Mouse (Mus musculus): ENCODE data around the gene Prr13. TPM values are rescaled to one million over a fixed set of nuclear protein-coding genes. Genes with fewer than 3 reads are reported as not detected.
A peak's percentile ranks its signal among the peaks of the same experiment; 100 is the strongest.

The Prr13 gene
- polyA plus RNA-seq, 1 experiment from 2014 or later = 90.9 TPM

- Histone ChIP-seq H3K4me3 (no peak overlapping the region), H3K9me3 (replicated peaks) (no peaks in the 10 kb centered on the region), H3K36me3 (ENCODE audit: poor library complexity, severe bottlenecking) (peaks cover 94% of the 10 kb centered on the region), H3K27me3 (no peaks in the 10 kb centered on the region), H3K27ac (no peak overlapping the region), H3K9ac (no peak overlapping the region), H3K4me1 (no peaks in the 10 kb centered on the region), H3K4me2 (no peak overlapping the region)
- ATAC-seq = no peak
- WGBS = 72% methylated on average over 3 of the region's 3 CpGs
Observed at GRCm38 (mm10) chr15:102499370-102499769, 40.5 kb downstream of the Prr13 start.

DNA sequence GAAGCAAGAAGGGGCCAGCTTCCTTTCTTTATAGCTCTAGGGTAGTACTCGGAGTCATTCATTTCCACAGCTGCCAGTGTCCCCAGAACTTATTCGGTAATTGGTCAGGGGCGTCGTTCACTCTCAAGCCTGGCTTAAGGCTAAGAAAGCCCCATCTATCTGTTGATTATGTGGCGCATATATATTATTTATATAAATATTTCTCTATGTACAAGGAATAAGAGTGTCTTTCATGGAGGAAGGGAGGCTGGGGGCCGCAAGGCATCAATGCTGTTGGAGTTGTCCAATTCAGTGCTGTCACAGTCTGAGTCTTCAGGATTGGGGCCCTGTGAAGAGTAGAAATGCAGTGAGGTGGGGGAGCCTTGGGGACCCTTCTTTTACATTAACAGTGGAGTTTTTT lies 41.0 kb downstream of the Prr13 start:
- Histone ChIP-seq H3K4me1 (no peaks in the 10 kb centered on the region), H3K27me3 (no peaks in the 10 kb centered on the region), H3K4me2 (no peak overlapping the region), H3K9ac (no peak overlapping the region), H3K4me3 (no peak overlapping the region), H3K36me3 (ENCODE audit: poor library complexity, severe bottlenecking) (peaks cover 94% of the 10 kb centered on the region), H3K27ac (no peak overlapping the region), H3K9me3 (replicated peaks) (no peaks in the 10 kb centered on the region)
- 91% methylated on average over 6 of the region's 6 CpGs for WGBS
- ATAC-seq = no peak

DNA sequence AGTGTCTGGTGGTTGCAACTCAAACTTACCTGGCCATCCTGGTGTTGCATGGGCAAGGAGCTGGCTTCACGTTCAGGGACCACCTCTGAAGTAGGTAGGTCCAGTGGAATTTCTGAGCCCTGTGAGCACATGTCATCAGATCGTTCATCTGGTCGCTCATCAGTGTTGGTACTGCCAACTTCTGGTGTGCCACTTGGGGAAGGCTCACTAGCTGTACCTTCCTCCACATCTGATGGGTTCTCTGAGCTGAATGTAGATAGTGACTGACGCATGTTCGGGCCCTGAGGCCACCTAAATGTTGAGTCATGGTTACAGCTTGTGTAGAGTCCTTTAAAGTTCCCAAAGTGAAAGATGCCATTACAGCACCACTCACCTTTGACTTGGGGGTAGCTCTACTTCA lies 41.7 kb downstream of the Prr13 start:
- H3K4me1 ChIP-seq = no peaks in the 10 kb centered on the region

DNA sequence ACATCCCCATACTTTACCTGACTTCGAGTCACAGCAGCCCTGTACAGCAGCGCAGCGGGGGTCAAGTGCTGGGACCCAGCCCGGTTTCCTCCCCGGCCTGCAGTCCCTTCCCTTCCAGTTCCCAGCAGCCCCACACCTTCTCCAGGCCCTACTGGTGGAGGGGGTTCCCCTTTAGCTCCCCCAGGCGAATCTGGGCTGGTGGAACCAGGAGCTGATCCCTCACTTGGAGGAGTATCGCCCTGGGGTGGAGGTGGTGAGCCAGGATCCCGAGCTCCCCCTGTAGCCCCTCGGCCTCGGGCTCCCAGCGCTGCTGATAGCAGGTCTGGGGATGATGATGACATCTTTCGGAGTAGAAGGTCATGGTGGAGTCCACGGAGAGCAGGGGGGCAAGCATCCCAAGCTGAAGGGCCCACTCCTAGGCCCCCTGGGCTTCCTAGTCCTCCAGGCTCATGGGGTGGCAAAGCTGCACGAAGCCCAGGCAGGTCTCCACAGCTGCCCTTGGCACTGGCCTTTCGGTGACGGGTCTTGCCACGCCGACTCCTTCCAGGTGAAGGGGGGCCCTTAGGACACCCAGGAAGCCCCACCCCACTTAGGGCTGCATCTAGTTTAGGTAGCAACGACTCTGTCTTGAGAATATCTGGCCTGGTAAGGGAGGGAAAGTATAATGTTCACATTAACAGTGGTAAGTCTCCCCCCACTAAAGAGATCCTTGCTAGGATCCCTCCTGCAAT lies 42.4 kb downstream of the Prr13 start:
- WGBS = 87% methylated on average over 19 of the region's 19 CpGs
- Histone ChIP-seq H3K9me3 (replicated peaks) (no peaks in the 10 kb centered on the region), H3K36me3 (ENCODE audit: poor library complexity, severe bottlenecking) (peaks cover 91% of the 10 kb centered on the region), H3K4me1 (no peaks in the 10 kb centered on the region), H3K27ac (no peak overlapping the region), H3K9ac (no peak overlapping the region), H3K4me3 (no peak overlapping the region), H3K27me3 (no peaks in the 10 kb centered on the region), H3K4me2 (no peak overlapping the region)
- ATAC-seq = peak; percentile 6; the same call in 1 of the 2 replicates

More for the DNA sequence above, 41.7 kb downstream of the Prr13 start:
- Histone ChIP-seq H3K9ac (no peak overlapping the region), H3K27ac (no peak overlapping the region), H3K4me3 (no peak overlapping the region), H3K9me3 (replicated peaks) (no peaks in the 10 kb centered on the region), H3K36me3 (ENCODE audit: poor library complexity, severe bottlenecking) (peaks cover 94% of the 10 kb centered on the region), H3K27me3 (no peaks in the 10 kb centered on the region), H3K4me2 (no peak overlapping the region)
- 91% methylated on average over 5 of the region's 5 CpGs for WGBS
- no peak for ATAC-seq

- WGBS = 82% methylated on average over 9 of the region's 9 CpGs
- no peak for ATAC-seq
- no peaks in the 10 kb centered on the region for H3K27me3 ChIP-seq
Observed at GRCm38 (mm10) chr15:102502254-102502840, 43.5 kb downstream of the Prr13 start.

GRCm38 (mm10) chr15:102503447-102503846 lies 44.6 kb downstream of the Prr13 start, which contains the start of gene Gm10337:
TSS of gene Gm10337 (plus strand) at chr15:102503722.
- no peak for ATAC-seq
- 87% methylated on average over 1 of the region's 1 CpGs for WGBS
- H3K9ac ChIP-seq = no peak within 1 kb of the TSS
- no peaks in the 10 kb centered on the region for H3K9me3 ChIP-seq (replicated peaks)
- H3K4me1 ChIP-seq = no peaks in the 10 kb centered on the region
- H3K36me3 ChIP-seq (ENCODE audit: poor library complexity, severe bottlenecking) = peaks cover 79% of the 10 kb centered on the region
- H3K27ac ChIP-seq = no peak within 1 kb of the TSS
- no peaks in the 10 kb centered on the region for H3K27me3 ChIP-seq
- H3K4me3 ChIP-seq = no peak within 1 kb of the TSS
- H3K4me2 ChIP-seq = no peak within 1 kb of the TSS

More at GRCm38 (mm10) chr15:102502254-102502840, 43.5 kb downstream of the Prr13 start:
- H3K9ac ChIP-seq = no peak overlapping the region
- H3K27ac ChIP-seq = no peak overlapping the region
- H3K36me3 ChIP-seq (ENCODE audit: poor library complexity, severe bottlenecking) = peaks cover 86% of the 10 kb centered on the region
- H3K9me3 ChIP-seq (replicated peaks) = no peaks in the 10 kb centered on the region
- no peaks in the 10 kb centered on the region for H3K4me1 ChIP-seq
- H3K4me2 ChIP-seq = no peak overlapping the region
- no peak overlapping the region for H3K4me3 ChIP-seq

DNA sequence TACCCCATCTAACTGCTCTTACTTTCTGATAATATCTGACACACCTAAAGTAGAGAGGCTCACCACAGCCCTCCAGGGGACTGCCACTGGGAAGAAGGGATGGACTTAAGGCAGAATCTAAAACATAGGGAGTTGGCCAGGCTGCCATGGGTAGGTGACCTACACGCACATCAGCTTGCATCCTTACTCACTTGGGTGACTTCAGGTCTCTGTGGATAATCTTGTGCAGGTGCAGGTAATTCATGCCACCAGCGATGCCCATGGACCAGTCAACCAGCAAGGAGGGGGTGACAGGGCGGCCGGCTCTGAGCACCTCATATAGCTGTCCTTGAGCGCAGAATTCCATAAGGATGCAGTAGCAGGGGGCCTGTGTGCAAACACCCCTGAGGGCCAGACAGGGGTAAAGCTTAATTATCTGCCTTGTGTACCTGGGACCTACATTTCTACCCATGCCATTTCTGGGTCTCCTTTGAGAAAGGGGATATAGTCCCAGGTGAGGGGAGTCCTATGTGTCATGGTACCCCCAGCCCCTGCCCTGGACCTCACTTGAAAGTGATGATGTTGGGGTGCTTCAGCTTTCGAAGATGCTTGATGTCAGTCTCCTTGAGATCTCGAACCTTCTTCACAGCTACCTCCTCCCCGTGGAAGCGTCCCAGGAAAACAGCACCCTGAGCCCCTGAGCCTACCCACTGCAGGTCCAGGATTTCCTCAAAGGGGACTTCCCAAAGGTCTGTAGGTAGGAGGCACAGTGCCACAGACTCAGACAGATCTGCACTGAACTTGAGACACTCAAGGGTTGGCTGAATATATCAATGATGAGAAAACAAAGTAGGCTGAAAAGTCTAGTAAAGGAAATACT lies 45.3 kb downstream of the Prr13 start:
- Histone ChIP-seq H3K27ac (no peak overlapping the region), H3K4me3 (no peak overlapping the region), H3K4me2 (no peak overlapping the region), H3K27me3 (no peaks in the 10 kb centered on the region), H3K36me3 (ENCODE audit: poor library complexity, severe bottlenecking) (peaks cover 76% of the 10 kb centered on the region), H3K9ac (no peak overlapping the region), H3K4me1 (0 out of 2 replicates have a peak, but pooled peaks cover 4% of the 10 kb centered on the region), H3K9me3 (replicated peaks) (no peaks in the 10 kb centered on the region)
- no peak for ATAC-seq
- 91% methylated on average over 9 of the region's 9 CpGs for WGBS

DNA sequence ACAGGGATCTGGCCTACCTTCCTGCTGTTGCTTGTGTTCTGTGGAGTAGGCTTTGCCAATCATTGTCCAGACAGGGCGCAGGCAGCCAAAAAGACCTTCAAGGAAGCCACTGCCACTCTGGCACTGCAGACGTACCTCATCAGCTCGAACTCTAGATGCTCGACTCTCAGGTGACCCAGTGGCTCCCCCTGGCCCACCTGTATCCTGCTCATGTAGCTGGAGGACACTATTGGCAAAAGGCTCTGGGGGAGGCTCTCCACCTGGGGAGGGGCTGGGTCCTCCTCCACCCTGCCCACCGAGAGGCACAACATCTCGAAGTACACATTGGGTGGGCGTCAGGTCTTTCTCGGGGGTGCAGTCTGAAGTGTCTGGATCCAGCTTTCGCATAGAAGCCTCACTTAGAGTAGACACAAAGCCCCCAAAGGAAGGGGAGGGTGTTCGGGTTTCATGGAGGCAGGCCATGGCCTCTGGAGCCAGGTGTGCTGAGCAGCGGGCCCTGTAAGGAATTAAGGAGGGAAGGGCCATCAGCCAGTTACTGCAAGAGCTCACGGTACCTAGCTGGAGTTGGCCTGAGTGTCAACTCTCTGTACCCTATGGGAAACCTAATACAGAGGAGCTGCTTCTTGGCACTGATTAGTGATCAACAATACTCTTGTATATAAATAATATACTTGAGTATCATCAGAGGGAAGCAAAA lies 46.4 kb downstream of the Prr13 start:
- H3K4me1 ChIP-seq = peaks cover 15% of the 10 kb centered on the region
- H3K36me3 ChIP-seq (ENCODE audit: poor library complexity, severe bottlenecking) = peaks cover 65% of the 10 kb centered on the region
- no peaks in the 10 kb centered on the region for H3K9me3 ChIP-seq (replicated peaks)
- no peak for ATAC-seq
- no peaks in the 10 kb centered on the region for H3K27me3 ChIP-seq
- H3K9ac ChIP-seq = no peak overlapping the region
- H3K27ac ChIP-seq = no peak overlapping the region
- 81% methylated on average over 12 of the region's 12 CpGs for WGBS
- no peak overlapping the region for H3K4me3 ChIP-seq
- no peak overlapping the region for H3K4me2 ChIP-seq

- H3K9ac ChIP-seq = no peak overlapping the region
- ATAC-seq = no peak
- H3K4me2 ChIP-seq = no peak overlapping the region
- H3K9me3 ChIP-seq (replicated peaks) = no peaks in the 10 kb centered on the region
- 90% methylated on average over 9 of the region's 9 CpGs for WGBS
- H3K27ac ChIP-seq = no peak overlapping the region
- H3K4me3 ChIP-seq = no peak overlapping the region
- peaks cover 20% of the 10 kb centered on the region for H3K4me1 ChIP-seq
- H3K27me3 ChIP-seq = no peaks in the 10 kb centered on the region
- H3K36me3 ChIP-seq (ENCODE audit: poor library complexity, severe bottlenecking) = peaks cover 58% of the 10 kb centered on the region
Observed at GRCm38 (mm10) chr15:102505770-102506463, 47.1 kb downstream of the Prr13 start.

DNA sequence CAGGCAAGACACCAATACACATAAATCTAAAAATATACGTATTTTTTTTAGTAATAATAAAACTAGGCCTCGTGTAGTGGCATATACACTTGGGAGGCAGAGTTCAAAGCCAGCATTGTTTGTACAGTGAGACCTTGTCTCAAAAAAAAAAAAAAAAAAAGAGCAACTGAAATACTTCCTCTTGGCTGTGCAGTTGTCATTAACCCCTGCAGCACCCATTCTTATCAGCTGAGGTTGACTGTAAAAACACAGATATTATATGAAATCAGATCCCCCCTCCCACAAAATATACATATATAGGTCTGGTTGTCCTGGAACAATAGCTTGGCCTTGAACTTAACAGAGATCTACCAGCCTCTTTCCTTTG lies 47.6 kb downstream of the Prr13 start:
- H3K27ac ChIP-seq = no peak overlapping the region
- 70% methylated on average over 2 of the region's 2 CpGs for WGBS
- no peak overlapping the region for H3K4me3 ChIP-seq
- no peak overlapping the region for H3K4me2 ChIP-seq
- no peaks in the 10 kb centered on the region for H3K9me3 ChIP-seq (replicated peaks)
- no peak overlapping the region for H3K9ac ChIP-seq
- peaks cover 53% of the 10 kb centered on the region for H3K36me3 ChIP-seq (ENCODE audit: poor library complexity, severe bottlenecking)
- H3K27me3 ChIP-seq = no peaks in the 10 kb centered on the region
- ATAC-seq = no peak
- H3K4me1 ChIP-seq = peaks cover 25% of the 10 kb centered on the region

DNA sequence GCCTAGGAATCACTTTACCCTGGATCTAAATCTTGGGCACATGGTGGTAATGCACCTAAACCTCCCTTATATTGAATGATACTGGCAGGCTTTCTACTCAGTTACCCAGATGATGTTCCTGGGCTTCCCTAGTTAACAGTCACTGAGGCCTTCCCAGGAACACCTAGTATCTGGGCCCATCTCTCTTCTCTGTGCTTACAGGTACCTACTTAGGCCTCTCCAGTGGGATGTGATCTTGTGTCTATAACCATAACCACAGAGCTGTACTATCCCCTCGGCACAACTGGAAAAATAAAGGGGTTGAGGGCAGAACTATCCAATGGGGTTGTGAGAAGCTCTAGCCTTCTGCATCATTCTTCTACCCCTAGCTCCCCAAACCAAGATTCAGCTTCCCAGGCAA lies 48.0 kb downstream of the Prr13 start:
- Histone ChIP-seq H3K9ac (no peak overlapping the region), H3K27me3 (no peaks in the 10 kb centered on the region), H3K4me2 (no peak overlapping the region), H3K4me3 (no peak overlapping the region), H3K27ac (no peak overlapping the region), H3K36me3 (ENCODE audit: poor library complexity, severe bottlenecking) (peaks cover 49% of the 10 kb centered on the region), H3K4me1 (peaks cover 29% of the 10 kb centered on the region), H3K9me3 (replicated peaks) (no peaks in the 10 kb centered on the region)
- 81% methylated on average over 1 of the region's 1 CpGs for WGBS
- no peak for ATAC-seq

All from forebrain, embryonic 13.5 days (tissue).